Mouse (Mus musculus) thymus, postnatal 36 days (tissue): ENCODE measurements around the gene 4931414P19Rik.
A peak's percentile ranks its signal among the peaks of the same experiment; 100 is the strongest.
"Not testable (repeated sequence)": the region's sequence is repeated elsewhere in the genome, so short reads cannot be mapped to it uniquely, and the experiment has no call there.

Experiments used
- DNase-seq, 2 experiments: peaks; one replicate each; pipeline ENCODE4 v3.0.0; 2022; ENCODE audit warnings: mixed read lengths in 2 of 2

Gene 4931414P19Rik

GRCm38 (mm10) chr14:54624976-54625375 is 19.2 kb upstream of the 4931414P19Rik start:
- no peak for DNase-seq

- DNase-seq = no peak
Observed at GRCm38 (mm10) chr14:54623334-54623733, 17.5 kb upstream of the 4931414P19Rik start.

- no peak for DNase-seq
Observed at GRCm38 (mm10) chr14:54621133-54621532, 15.3 kb upstream of the 4931414P19Rik start, which contains the start of gene Psmb11. Psmb11 (plus strand) TSS chr14:54621433.

- peak; percentile 85 to 86 for DNase-seq
Observed at GRCm38 (mm10) chr14:54617897-54618365, 12.1 kb upstream of the 4931414P19Rik start, which contains the start of gene Psmb5. Psmb5 (minus strand) TSS chr14:54618022.

- no peak for DNase-seq
Observed at GRCm38 (mm10) chr14:54617152-54617896, 11.5 kb upstream of the 4931414P19Rik start.

- DNase-seq = no peak
Observed at GRCm38 (mm10) chr14:54616226-54616825, 10.5 kb upstream of the 4931414P19Rik start.

GRCm38 (mm10) chr14:54614130-54614529 is 8.3 kb upstream of the 4931414P19Rik start:
- DNase-seq = not testable (repeated sequence)

- no peak for DNase-seq
Observed at GRCm38 (mm10) chr14:54610648-54611047, 4.9 kb upstream of the 4931414P19Rik start.

- no peak for DNase-seq
Observed at GRCm38 (mm10) chr14:54609962-54610361, 4.2 kb upstream of the 4931414P19Rik start.

GRCm38 (mm10) chr14:54609245-54609644 is 3.5 kb upstream of the 4931414P19Rik start:
- no peak for DNase-seq

- no peak for DNase-seq
Observed at GRCm38 (mm10) chr14:54607226-54607625, 1.4 kb upstream of the 4931414P19Rik start.

GRCm38 (mm10) chr14:54603686-54604085 is 2.1 kb downstream of the 4931414P19Rik start:
- DNase-seq = no peak

GRCm38 (mm10) chr14:54603038-54603654 is 2.6 kb downstream of the 4931414P19Rik start:
- peak; percentile 92 to 96 for DNase-seq

- no peak for DNase-seq
Observed at GRCm38 (mm10) chr14:54602613-54603012, 3.2 kb downstream of the 4931414P19Rik start.

- no peak for DNase-seq
Observed at GRCm38 (mm10) chr14:54601601-54602000, 4.2 kb downstream of the 4931414P19Rik start.

GRCm38 (mm10) chr14:54597084-54597483 is 8.7 kb downstream of the 4931414P19Rik start:
- no peak for DNase-seq

GRCm38 (mm10) chr14:54594631-54595414 is 11.0 kb downstream of the 4931414P19Rik start:
- no peak for DNase-seq

GRCm38 (mm10) chr14:54594055-54594454 is 11.7 kb downstream of the 4931414P19Rik start:
- DNase-seq = no peak

- no peak for DNase-seq
Observed at GRCm38 (mm10) chr14:54592319-54592934, 13.4 kb downstream of the 4931414P19Rik start.

GRCm38 (mm10) chr14:54591056-54591455 is 14.7 kb downstream of the 4931414P19Rik start:
- DNase-seq = no peak

- peak; percentile 44 to 47 for DNase-seq
Observed at GRCm38 (mm10) chr14:54583681-54584338, 22.0 kb downstream of the 4931414P19Rik start.

- no peak for DNase-seq
Observed at GRCm38 (mm10) chr14:54582536-54582935, 23.3 kb downstream of the 4931414P19Rik start.
